10 mouse cellular contexts compared by ENCODE assay signal in the genomic region with DNA sequence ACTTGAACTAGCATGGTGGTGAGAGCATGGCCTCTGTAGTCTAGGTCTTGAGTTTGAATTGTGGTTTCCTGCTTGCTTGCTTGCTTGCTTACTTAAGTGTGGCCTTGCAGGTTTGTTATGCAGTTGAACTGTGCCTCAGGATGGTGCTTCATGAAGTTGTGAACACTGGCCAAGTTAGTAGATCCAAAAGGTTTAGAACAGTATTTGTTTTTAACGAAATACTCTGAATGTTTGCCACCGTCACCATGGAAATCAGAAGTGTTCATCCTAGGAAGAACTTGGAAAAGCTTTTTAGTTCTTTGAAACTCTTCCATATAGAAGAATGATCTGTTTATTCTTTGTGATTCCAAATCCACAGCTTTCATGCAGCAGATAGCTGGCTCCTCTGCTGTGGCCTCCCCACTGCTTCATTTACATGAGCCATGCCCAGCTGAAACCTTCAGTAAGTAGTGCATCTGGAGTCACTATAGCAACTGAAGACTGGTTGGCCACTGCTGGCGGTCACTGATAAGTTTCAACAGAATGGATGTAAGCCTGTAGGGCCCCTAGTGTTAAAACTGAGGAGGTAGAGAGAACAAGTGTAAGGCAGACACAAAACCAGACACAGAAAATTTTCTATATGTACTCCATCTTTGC. TPM values are rescaled to one million over a fixed set of nuclear protein-coding genes. Genes with fewer than 3 reads are reported as not detected.
DNase-seq lines count a peak whose midpoint lies in the region; ATAC-seq lines count a peak whose summit lies in the region.
"Had no signal": no experiment of that assay in that cellular context is flagged by ENCODE, and none has a peak within 500 bp of the region (broad histone marks: within the 10 kb centered on the region; RNA-seq: fewer than 3 reads in every experiment).

No protein-coding gene starts in this region.

- H3K27ac ChIP-seq in liver, embryonic 13.5 days: peak overlapping the region; percentile 66
- H3K27ac ChIP-seq in stomach, embryonic 16.5 days (ENCODE audit: low read length): no peak overlapping the region

- peaks cover 62% of the 10 kb centered on the region for H3K36me3 ChIP-seq in liver, embryonic 13.5 days
- peaks cover 36% of the 10 kb centered on the region for H3K36me3 ChIP-seq in stomach, embryonic 16.5 days (ENCODE audit: control insufficient read depth, insufficient read depth, low read length)

- no peak overlapping the region for H3K4me3 ChIP-seq in liver, embryonic 13.5 days (replicated peaks)
- no peak overlapping the region for H3K4me3 ChIP-seq in stomach, embryonic 16.5 days (replicated peaks; ENCODE audit: low read length)

- 0 out of 2 replicates have a peak overlapping the region, but pooled peaks have one; percentile 22 for H3K9ac ChIP-seq in liver, embryonic 13.5 days
- H3K9ac ChIP-seq in stomach, embryonic 16.5 days (ENCODE audit: low read length): no peak overlapping the region

- WGBS in liver, embryonic 13.5 days (ENCODE audit: insufficient replicate concordance): 64% methylated on average over 3 of the region's 3 CpGs
- WGBS in stomach, embryonic 16.5 days: 62% methylated on average over 3 of the region's 3 CpGs

- peak overlapping the region; percentile 19; the same call in 1 of the 2 replicates for H3K4me2 ChIP-seq in liver, embryonic 13.5 days
- H3K4me2 ChIP-seq in stomach, embryonic 16.5 days (ENCODE audit: low read depth, low read length): no peak overlapping the region

- peak; percentile 100 for ATAC-seq in liver, embryonic 13.5 days (ENCODE audit: low read depth)
- peak; percentile 82; the same call in 1 of the 2 replicates for ATAC-seq in stomach, embryonic 16.5 days (ENCODE audit: insufficient read depth, low FRiP score)
- ATAC-seq: inflammation-experienced regulatory T-cells, adult 6 months had no signal

- peak; percentile 21 for DNase-seq in adrenal gland, postnatal 14 days
- DNase-seq in adrenal gland, adult 2 months: no peak
- DNase-seq in left cerebral cortex, postnatal 4 days: peak; percentile 10
- DNase-seq in left cerebral cortex, adult 11 months (ENCODE audit: low spot score): no peak
- DNase-seq in liver, embryonic 13.5 days: peak; percentile 67
- DNase-seq in thymus, postnatal 4 days: no peak
- no peak for DNase-seq in cerebellum, postnatal 36 days
- DNase-seq: thymus, adult 2 months had no signal

- peaks cover 21% of the 10 kb centered on the region for H3K4me1 ChIP-seq in liver, embryonic 13.5 days (replicated peaks)
- H3K4me1 ChIP-seq in stomach, embryonic 16.5 days (ENCODE audit: control insufficient read depth, insufficient read depth, low read length): no peaks in the 10 kb centered on the region

- intact Hi-C loops in left cerebral cortex, postnatal 4 days (cut with DNase I): no loop called here

- no peaks in the 10 kb centered on the region for H3K27me3 ChIP-seq in liver, embryonic 13.5 days
- H3K27me3 ChIP-seq in stomach, embryonic 16.5 days (ENCODE audit: control insufficient read depth, insufficient read depth, low read length): no peaks in the 10 kb centered on the region

- H3K9me3 ChIP-seq in liver, embryonic 13.5 days (replicated peaks): no peaks in the 10 kb centered on the region
- H3K9me3 ChIP-seq in stomach, embryonic 16.5 days (replicated peaks; ENCODE audit: control insufficient read depth, low read length): no peaks in the 10 kb centered on the region

RNA-seq across cellular contexts. Expression of gene Yeats2, which starts 28.7 kb away (rescaled TPM):
- 32.2 and 40.0 TPM in 2 replicates for total RNA-seq in adrenal gland, postnatal 14 days (2021)
- total RNA-seq in adrenal gland, adult 2 months (2021): 10 to 100 TPM; 24.8 to 33.7 TPM
- 16.6 and 20.4 TPM in 2 replicates for polyA plus RNA-seq in adrenal gland, adult 2 months (2012; rRNA removed)
- total RNA-seq in left cerebral cortex, postnatal 4 days (2021): 10 to 100 TPM; 61.1 to 65.8 TPM
- 4.1 and 5.5 TPM in 2 replicates for polyA plus RNA-seq in liver, embryonic 13.5 days (2015; fragmentation: Nextera tagmentation; extraction: Ambion mirVana)
- polyA plus RNA-seq in stomach, embryonic 16.5 days (2015; fragmentation: Nextera tagmentation; extraction: Ambion mirVana): 24.7 and 26.6 TPM in 2 replicates

Comparison
In these comparisons a context has a peak if more than half of its experiments do, and no peak if none do; other contexts are left out.
1. DNase-seq: peak in adrenal gland, postnatal 14 days (single experiment), left cerebral cortex, postnatal 4 days (single experiment) and liver, embryonic 13.5 days (single experiment); none in adrenal gland, adult 2 months (single experiment), left cerebral cortex, adult 11 months (single experiment), thymus, postnatal 4 days (single experiment) and cerebellum, postnatal 36 days (0 of 2).